Mouse (Mus musculus) NIH3T3 (cell line): ENCODE data around the gene Cdnf.
A peak's percentile ranks its signal among the peaks of the same experiment; 100 is the strongest.

Experiments
- DNase-seq: peaks from one replicate; pipeline ENCODE4 v3.0.0-alpha.2; 2012; ENCODE audit warnings: low read depth

The Cdnf gene

GRCm38 (mm10) chr2:3512552-3513454 lies at the start of gene Cdnf, which contains the start of the genes Gm45902 and Hspa14:
Gene Cdnf, plus strand, starts transcription at chr2:3513030.
Gene Gm45902, minus strand, starts transcription at chr2:3512790.
Gene Hspa14, minus strand, starts transcription at chr2:3512814.
- DNase-seq = peak; percentile 98

- no peak for DNase-seq
Measured at GRCm38 (mm10) chr2:3473891-3474290, 38.9 kb upstream of the Cdnf start.

- peak; percentile 81 for DNase-seq
Measured at GRCm38 (mm10) chr2:3474361-3474805, 38.4 kb upstream of the Cdnf start.

GRCm38 (mm10) chr2:3474861-3475283 lies 38.0 kb upstream of the Cdnf start, which contains the start of gene Suv39h2:
Gene Suv39h2, minus strand, starts transcription at chr2:3475031.
- DNase-seq = peak; percentile 99

- peak; percentile 23 for DNase-seq
Measured at GRCm38 (mm10) chr2:3475746-3476251, 37.0 kb upstream of the Cdnf start.

GRCm38 (mm10) chr2:3480239-3480638 lies 32.6 kb upstream of the Cdnf start:
- DNase-seq = peak; percentile 14

- no peak for DNase-seq
Measured at GRCm38 (mm10) chr2:3489816-3490215, 23.0 kb upstream of the Cdnf start.

GRCm38 (mm10) chr2:3493833-3494409 lies 18.9 kb upstream of the Cdnf start:
- no peak for DNase-seq

- DNase-seq = no peak
Measured at GRCm38 (mm10) chr2:3499543-3499942, 13.3 kb upstream of the Cdnf start.

- DNase-seq = no peak
Measured at GRCm38 (mm10) chr2:3500886-3501285, 11.9 kb upstream of the Cdnf start.

GRCm38 (mm10) chr2:3512076-3512475 lies 754 bp upstream of the Cdnf start:
- peak; percentile 45 for DNase-seq

GRCm38 (mm10) chr2:3522558-3522957 lies 9.7 kb downstream of the Cdnf start:
- no peak for DNase-seq

GRCm38 (mm10) chr2:3526288-3526687 lies 13.5 kb downstream of the Cdnf start:
- no peak for DNase-seq

GRCm38 (mm10) chr2:3541307-3542079 lies 28.7 kb downstream of the Cdnf start:
- DNase-seq = no peak

- no peak for DNase-seq
Measured at GRCm38 (mm10) chr2:3546055-3546454, 33.2 kb downstream of the Cdnf start.

- peak; percentile 83 for DNase-seq
Measured at GRCm38 (mm10) chr2:3546588-3546987, 33.8 kb downstream of the Cdnf start.

GRCm38 (mm10) chr2:3570186-3570585 lies 57.4 kb downstream of the Cdnf start, which contains the start of gene Fam107b:
Gene Fam107b, plus strand, starts transcription at chr2:3570488.
- no peak for DNase-seq

- no peak for DNase-seq
Measured at GRCm38 (mm10) chr2:3570606-3571005, 57.8 kb downstream of the Cdnf start.

GRCm38 (mm10) chr2:3573883-3574282 lies 61.1 kb downstream of the Cdnf start:
- DNase-seq = no peak

GRCm38 (mm10) chr2:3575140-3575539 lies 62.3 kb downstream of the Cdnf start:
- no peak for DNase-seq
